Mouse (Mus musculus) T-helper 1 cell (primary cell): Measurements from ENCODE around the gene Edrf1.
"Not testable (repeated sequence)": the region's sequence is repeated elsewhere in the genome, so short reads cannot be mapped to it uniquely, and the experiment has no call there.

ENCODE experiments used
- in situ Hi-C: fragments of 300-600 bp; cut with MboI, MseI; formaldehyde crosslinking; loops from one replicate; pipeline ENCODE4 v1.15.1; 2025; ENCODE audit warnings: high pct_unique_total_duplicates

Edrf1 gene

DNA sequence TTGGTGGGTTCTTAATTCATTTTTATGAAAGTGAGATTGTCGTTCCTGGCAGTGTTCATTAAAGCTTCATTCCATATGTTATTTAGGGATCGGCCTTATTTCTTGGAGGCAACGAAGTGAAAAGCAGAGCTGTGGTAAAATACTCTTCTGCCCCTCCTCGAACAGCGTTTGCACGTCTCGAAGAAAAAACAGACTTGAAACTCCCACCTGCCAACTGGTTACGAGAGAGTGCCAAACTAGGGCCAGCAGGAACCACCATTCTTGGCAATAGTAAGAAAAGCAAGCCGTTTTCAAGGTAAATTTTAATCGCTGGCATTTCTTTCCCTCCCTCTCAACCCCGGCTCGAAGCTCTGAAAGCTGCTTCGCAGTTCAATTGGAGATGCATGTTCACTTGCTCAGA is 1.5 kb downstream of the Edrf1 start:
- in situ Hi-C loops, result loop anchor here (10.0 kb wide), 1 partner anchor 1304 kb away; no protein-coding TSS in a partner anchor

GRCm38 (mm10) chr7:133645716-133646115 is 8.4 kb downstream of the Edrf1 start:
- in situ Hi-C loops, result no loop called here

DNA sequence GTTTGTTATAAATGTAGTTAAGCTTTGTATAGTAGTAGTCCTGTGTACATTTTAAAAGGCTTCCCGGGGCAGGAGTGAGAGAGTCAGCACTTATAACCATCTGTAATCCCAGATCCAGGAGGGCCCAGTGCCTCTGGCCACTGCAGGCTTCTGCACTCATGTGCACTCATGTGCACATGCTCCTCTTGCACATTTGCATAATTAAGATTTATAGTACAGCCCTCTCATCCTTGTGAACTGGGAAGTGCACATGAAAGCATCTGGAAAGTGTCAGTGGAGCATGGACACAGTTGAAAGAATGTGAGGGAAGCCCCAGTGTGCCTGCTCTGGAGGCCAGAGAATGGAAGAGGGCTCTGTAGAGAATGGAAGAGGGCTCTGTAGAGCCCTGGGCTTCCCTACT is 25.1 kb downstream of the Edrf1 start:
- in situ Hi-C loops, result no loop called here

DNA sequence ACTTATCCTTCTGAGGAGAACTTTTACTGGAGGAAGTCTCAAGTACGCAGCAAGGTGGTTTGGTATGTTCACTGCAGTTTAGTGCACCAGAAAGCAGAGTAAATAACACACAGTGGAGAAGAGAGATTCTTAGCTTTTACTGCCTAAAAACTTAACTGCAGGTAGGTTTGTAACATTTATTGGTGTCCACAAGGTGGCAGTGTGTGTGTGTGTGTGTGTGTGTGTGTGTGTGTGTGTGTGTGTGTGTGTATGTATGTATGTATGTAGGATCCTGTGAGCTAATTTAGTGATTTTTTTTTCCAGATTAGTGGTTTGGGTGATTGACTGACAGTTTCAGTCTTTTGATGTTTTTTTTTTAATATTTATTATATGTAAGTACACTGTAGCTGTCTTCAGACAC is 31.7 kb downstream of the Edrf1 start:
- in situ Hi-C loops, result no loop called here

GRCm38 (mm10) chr7:133669946-133670345 is 32.6 kb downstream of the Edrf1 start:
- in situ Hi-C loops, result no loop called here

GRCm38 (mm10) chr7:133670846-133671245 is 33.5 kb downstream of the Edrf1 start:
- in situ Hi-C loops, result no loop called here

DNA sequence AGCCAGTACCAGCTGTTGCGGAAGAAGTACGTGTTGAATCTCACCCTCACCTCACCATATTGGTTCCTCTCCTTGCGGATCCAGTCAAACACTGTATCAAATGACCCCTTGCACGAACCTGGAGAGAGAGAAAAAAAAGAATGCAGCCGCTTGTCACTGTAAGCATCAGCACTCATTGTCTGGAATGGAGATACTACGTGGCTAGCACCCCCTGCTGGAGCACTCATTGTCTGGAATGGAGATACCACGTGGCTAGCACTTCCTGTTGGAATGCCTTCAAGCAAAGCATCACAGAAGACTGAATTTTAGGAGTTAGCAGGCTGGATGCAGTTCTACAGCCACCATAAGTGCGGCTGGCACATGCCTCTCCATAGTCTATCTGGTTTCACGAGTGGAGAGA is 38.7 kb downstream of the Edrf1 start:
- in situ Hi-C loops, result no loop called here

GRCm38 (mm10) chr7:133678716-133679115 is 41.4 kb downstream of the Edrf1 start:
- in situ Hi-C loops, result no loop called here

DNA sequence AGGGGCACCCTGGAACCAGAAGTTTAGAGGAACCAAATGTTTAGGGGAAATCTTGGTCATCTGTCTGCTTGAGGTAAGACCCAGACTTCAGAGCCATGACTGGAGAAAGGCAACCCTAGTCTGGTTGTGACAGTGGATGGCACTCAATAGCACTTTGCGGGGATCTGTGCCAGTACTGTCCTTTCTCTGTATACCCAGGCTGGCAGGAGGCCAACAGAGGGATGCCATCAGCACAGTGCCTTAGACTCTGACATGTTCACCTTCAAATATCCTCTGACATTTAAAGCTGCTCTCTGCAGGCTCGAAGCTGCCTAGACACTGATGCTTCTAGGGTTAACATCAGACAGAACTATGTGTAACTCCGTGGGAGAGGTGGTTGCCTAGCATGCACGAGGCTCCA is 42.1 kb downstream of the Edrf1 start:
- in situ Hi-C loops, result no loop called here

DNA sequence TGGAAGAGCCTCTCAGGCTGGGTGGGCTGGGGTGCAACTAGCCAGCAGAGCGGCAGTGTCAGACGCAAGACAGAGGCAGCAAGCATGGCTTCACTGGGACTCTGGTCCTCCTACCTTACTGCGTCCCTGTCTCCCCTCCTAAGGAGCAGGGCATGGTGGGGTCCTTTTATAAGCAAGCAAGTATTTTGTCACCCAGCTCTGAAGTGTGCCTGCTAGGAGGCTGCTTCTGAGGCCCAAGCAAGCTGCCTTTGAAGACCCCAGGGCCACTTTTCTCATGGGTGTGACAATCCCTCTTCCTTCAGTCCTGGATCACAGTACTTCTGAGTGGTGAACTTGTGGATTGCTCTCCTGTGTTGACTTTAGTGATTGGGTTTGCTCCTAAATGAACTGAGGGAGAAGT is 42.6 kb downstream of the Edrf1 start, which contains the start of gene Mmp21:
Mmp21 (minus strand) TSS at position 101 of the 400 bp plus-strand sequence.
- in situ Hi-C loops, result no loop called here

- in situ Hi-C loops, result no loop called here
These were observed 46.3 kb downstream of the Edrf1 start for GRCm38 (mm10) chr7:133683626-133684025.

DNA sequence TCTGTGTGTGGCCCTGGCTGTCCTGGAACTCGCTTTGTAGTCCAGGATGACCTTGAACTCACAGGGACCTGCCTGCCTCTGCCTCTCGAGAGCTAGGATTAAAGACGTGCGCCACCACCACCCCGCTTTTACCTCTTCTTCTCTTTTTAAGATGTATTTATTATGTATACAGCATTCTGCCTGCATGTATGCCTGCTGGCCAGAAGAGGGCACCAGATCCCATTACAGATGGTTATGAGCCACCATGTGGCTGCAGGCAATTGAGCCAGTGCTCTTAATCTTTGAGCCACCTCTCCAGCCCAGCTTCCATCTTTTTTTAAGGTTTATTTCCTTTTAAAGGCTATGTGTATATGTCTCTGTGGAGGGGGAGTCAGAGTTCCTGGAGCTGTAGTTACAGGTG is 46.8 kb downstream of the Edrf1 start:
- in situ Hi-C loops, result no loop called here

DNA sequence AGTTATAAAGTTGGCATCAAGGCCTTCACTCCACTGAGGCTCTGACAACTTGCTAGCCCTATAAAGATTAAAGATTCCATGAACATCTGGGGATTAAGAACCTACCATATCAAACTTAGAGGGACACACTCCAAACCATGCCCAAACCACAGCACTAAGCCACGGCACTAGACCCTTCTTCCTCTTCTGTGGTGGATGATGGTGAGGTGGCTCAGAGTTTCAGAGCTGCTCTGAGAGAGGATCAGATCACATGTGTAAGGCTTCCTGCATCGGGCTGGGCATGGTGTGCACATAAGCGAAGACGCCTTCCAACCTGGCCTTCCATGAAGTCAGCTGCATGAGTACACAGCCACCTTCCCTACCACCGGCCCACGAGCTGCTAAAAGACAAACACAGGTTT is 47.4 kb downstream of the Edrf1 start:
- in situ Hi-C loops, result no loop called here

DNA sequence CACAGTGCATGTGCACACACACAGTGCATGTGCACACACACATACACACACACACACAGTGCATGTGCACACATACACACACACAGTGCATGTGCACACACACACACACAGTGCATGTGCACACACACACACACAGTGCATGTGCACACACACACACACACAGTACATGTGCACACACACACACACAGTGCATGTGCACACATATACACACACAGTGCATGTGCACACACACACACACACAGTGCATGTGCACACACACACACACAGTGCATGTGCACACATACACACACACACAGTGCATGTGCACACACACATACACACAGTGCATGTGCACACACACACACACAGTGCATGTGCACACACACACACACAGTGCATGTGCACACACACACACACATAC is 48.3 kb downstream of the Edrf1 start:
- in situ Hi-C loops, result not testable (repeated sequence)

- in situ Hi-C loops, result no loop called here
These were observed 60.8 kb downstream of the Edrf1 start for GRCm38 (mm10) chr7:133698021-133698709.

- in situ Hi-C loops, result no loop called here
These were observed 62.5 kb downstream of the Edrf1 start for GRCm38 (mm10) chr7:133699885-133700284.

GRCm38 (mm10) chr7:133701366-133701765 is 64.0 kb downstream of the Edrf1 start:
- in situ Hi-C loops, result no loop called here

- in situ Hi-C loops, result no loop called here
These were observed 65.0 kb downstream of the Edrf1 start for GRCm38 (mm10) chr7:133702333-133702732.

DNA sequence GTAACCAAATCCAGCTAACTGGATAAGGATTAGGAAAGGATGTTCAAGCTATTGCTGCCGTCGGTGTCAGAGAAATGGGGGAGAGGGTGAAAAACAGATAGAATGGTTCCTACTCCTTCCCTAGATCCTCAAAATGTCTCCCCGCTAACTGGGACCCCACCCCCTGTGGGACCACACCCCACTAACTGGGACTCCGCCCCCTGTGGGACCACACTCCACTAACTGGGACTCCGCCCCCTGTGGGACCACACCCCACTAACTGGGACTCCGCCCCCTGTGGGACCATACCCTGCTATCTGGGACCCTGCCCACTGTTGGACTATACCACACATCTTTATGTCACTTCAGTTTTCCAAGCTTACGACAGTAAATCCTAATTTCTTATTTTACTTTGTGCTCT is 66.6 kb downstream of the Edrf1 start:
- in situ Hi-C loops, result no loop called here

DNA sequence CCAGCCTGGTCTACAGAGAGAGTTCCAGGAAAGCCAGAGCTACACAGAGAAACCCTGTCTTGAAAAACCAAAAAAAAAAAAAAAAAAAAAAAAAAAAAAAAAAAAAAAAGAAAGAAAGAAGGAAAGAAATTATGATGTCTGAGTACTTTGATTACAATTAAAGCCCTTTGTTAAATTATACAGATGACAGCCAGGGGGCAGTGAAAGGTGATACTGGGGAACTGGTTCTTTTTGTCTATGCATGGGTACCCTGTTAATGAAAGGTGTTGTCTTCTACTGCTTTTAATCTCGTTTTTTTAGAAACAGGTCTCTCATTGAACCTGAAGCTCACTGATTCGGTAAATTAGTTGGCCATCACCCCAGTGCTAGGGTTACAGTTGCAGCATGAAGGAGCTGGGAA is 70.0 kb downstream of the Edrf1 start:
- in situ Hi-C loops, result no loop called here

DNA sequence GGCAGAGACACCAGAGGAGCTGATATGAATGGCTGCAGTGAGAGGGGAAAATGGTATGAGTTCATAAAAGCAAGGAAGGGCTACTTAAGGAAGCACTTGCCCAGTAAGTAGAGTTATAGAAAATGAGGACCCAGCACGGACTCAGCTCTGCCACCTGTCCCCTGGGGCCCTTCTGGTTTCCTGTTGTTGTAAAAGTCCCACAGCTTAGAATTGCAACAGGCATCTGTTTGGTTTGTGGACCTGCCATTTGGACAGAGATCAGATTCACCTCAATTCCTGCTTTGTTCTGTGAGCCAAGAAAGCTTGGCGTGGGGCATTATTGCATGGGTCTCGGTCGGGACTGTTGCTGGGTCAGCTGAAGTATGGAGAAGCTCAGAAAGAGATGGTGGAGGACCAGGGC is 78.0 kb downstream of the Edrf1 start:
- in situ Hi-C loops, result no loop called here

DNA sequence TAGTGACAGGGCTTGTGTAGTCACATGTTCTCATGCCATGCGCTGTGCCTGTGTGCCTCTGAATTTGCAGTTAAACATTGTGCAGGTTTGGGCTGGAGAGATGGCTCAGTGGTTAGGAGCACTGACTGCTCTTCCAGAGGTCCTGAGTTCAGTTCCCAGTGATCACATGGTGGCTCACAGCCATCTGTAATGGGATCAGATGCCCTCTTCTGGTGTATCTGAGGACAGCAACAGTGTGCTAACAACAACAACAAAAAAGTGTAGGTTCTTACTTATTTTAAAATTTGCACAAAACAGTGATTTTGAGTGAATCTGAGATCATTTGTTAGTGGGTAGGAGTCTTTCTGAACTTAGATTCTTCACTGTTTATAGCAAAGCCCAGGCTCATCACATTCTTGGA is 81.2 kb downstream of the Edrf1 start:
- in situ Hi-C loops, result no loop called here

DNA sequence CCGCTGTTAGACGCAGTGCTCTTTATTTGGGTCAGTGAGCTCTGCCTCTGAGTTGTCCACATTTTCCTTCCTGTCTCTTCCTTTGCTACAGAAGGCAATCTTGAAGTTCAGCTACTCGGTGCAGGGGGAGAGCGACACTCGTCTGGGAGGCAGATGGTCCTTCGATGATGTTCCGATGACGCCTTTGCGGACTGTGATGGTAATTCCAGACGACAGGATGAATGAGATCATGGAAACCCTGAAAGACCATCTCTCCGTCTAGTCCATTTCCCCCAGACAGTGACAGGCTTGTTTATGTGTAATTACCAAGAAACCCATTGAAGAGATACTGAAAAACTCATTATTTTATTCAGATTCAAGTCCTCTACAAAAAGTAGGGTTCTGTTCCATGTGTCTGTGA is 83.3 kb downstream of the Edrf1 start:
- in situ Hi-C loops, result loop anchor here (10.0 kb wide), 1 partner anchor 1974 kb away; no protein-coding TSS in a partner anchor
